Mouse (Mus musculus) CH12.LX (cell line): ENCODE measurements around the gene Trpv4. TPM values are rescaled to one million over a fixed set of nuclear protein-coding genes. Genes with fewer than 3 reads are reported as not detected.
A peak's percentile ranks its signal among the peaks of the same experiment; 100 is the strongest.

Experiments used
- DNase-seq: peaks from one replicate; pipeline ENCODE4 v3.0.0-alpha.2; 2013; ENCODE audit errors: extremely low read depth
- H3K27ac ChIP-seq: 2 replicates; pipeline ENCODE4 v1.5.1; 2012; ENCODE audit warnings: low read depth, mild to moderate bottlenecking, control low read depth, moderate library complexity; ENCODE audit not compliant: insufficient read depth
- H3K27me3 ChIP-seq: replicated peaks from 2 replicates; pipeline ENCODE3; 2012; ENCODE audit warnings: inconsistent platforms
- H3K36me3 ChIP-seq, 2 experiments: replicated peaks in 1 of 2; 2 replicates each; pipeline versions ENCODE3 to v1.6.1; 2012; ENCODE audit warnings: inconsistent platforms in 1 of 2, low read length in 1 of 2, mild to moderate bottlenecking in 1 of 2, mixed read lengths in 1 of 2, moderate library complexity in 1 of 2; ENCODE audit not compliant: control insufficient read depth in 1 of 2, insufficient read depth in 1 of 2
- H3K4me1 ChIP-seq, 2 experiments: 2 replicates each; pipeline ENCODE4 v1.6.1; 2012; ENCODE audit warnings: inconsistent platforms in 1 of 2, moderate library complexity in 1 of 2; ENCODE audit not compliant: insufficient read depth in 2 of 2, control insufficient read depth in 1 of 2
- H3K4me2 ChIP-seq: 2 replicates; pipeline ENCODE4 v1.6.1; 2012; ENCODE audit warnings: low read depth, mild to moderate bottlenecking, control low read depth; ENCODE audit not compliant: poor library complexity, insufficient read depth, severe bottlenecking
- H3K4me3 ChIP-seq, 3 experiments: fragments of 150-350 bp in 1 of 3; sonication (generic) in 1 of 3; replicated peaks in 1 of 3; 2 replicates each; pipeline versions ENCODE3 to v1.5.1; 2011 to 2012; ENCODE audit warnings: low read depth in 2 of 3, low read length in 2 of 3, mild to moderate bottlenecking in 2 of 3, moderate library complexity in 2 of 3, control low read depth in 1 of 3, improper control_type of control experiment in 1 of 3, inconsistent platforms in 1 of 3, mixed read lengths in 1 of 3; ENCODE audit not compliant: poor library complexity in 1 of 3
- H3K79me2 ChIP-seq: replicated peaks from 2 replicates; pipeline ENCODE4 v1.6.1; 2012; ENCODE audit warnings: mild to moderate bottlenecking, moderate library complexity; ENCODE audit not compliant: control insufficient read depth, poor library complexity, insufficient read depth, severe bottlenecking; ENCODE audit errors: extremely low read depth
- H3K9ac ChIP-seq: 2 replicates; pipeline ENCODE4 v1.6.1; 2012; ENCODE audit warnings: low read depth, mild to moderate bottlenecking, control low read depth, moderate library complexity; ENCODE audit not compliant: insufficient read depth
- H3K9me3 ChIP-seq: replicated peaks from 2 replicates; pipeline ENCODE3; 2012; ENCODE audit warnings: low read length, inconsistent platforms, mixed read lengths
- BHLHE40 ChIP-seq: IDR thresholded peaks from 2 replicates; pipeline ENCODE4 v1.6.1; 2011; ENCODE audit warnings: mild to moderate bottlenecking, low read depth, low read length, improper control_type of control experiment
- CHD1 ChIP-seq: IDR thresholded peaks from 2 replicates; pipeline ENCODE4 v1.6.1; 2012; ENCODE audit warnings: low read depth, low read length, improper control_type of control experiment, inconsistent platforms
- CHD2 ChIP-seq: IDR thresholded peaks from 2 replicates; pipeline ENCODE4 v1.6.1; 2011; ENCODE audit warnings: low read length, improper control_type of control experiment
- EP300 ChIP-seq: IDR thresholded peaks from 2 replicates; pipeline ENCODE4 v1.6.1; 2011; ENCODE audit warnings: low read length, improper control_type of control experiment
- GABPA ChIP-seq: IDR thresholded peaks from 2 replicates; pipeline ENCODE4 v1.6.1; 2012; ENCODE audit warnings: low read depth, low read length, improper control_type of control experiment, inconsistent platforms; ENCODE audit not compliant: insufficient replicate concordance
- HCFC1 ChIP-seq: IDR thresholded peaks from 2 replicates; pipeline ENCODE4 v1.6.1; 2012; ENCODE audit warnings: low read depth, mild to moderate bottlenecking, inconsistent platforms, low read length, improper control_type of control experiment
- IRF4 ChIP-seq: IDR thresholded peaks from 2 replicates; pipeline ENCODE4 v1.6.1; 2014; ENCODE audit warnings: low read depth, mild to moderate bottlenecking, inconsistent platforms, low read length, improper control_type of control experiment
- JUN ChIP-seq: IDR thresholded peaks from 2 replicates; pipeline ENCODE4 v1.6.1; 2011; ENCODE audit warnings: low read depth, mild to moderate bottlenecking, low read length, improper control_type of control experiment, moderate library complexity; ENCODE audit not compliant: insufficient read depth
- JUND ChIP-seq: conservative IDR thresholded peaks from 2 replicates; pipeline ENCODE4 v1.6.1; 2011; ENCODE audit warnings: low read depth, low read length, improper control_type of control experiment
- KAT2A ChIP-seq: IDR thresholded peaks from 2 replicates; pipeline ENCODE4 v1.6.1; 2012; ENCODE audit warnings: low read length, improper control_type of control experiment, inconsistent platforms; ENCODE audit not compliant: insufficient replicate concordance
- MAFK ChIP-seq: IDR thresholded peaks from 2 replicates; pipeline ENCODE4 v1.6.1; 2011; ENCODE audit warnings: low read length, improper control_type of control experiment; ENCODE audit not compliant: insufficient replicate concordance
- MAX ChIP-seq: IDR thresholded peaks from 2 replicates; pipeline ENCODE4 v1.6.1; 2011; ENCODE audit warnings: low read length, improper control_type of control experiment
- MYC ChIP-seq: IDR thresholded peaks from 2 replicates; pipeline ENCODE4 v1.6.1; 2011; ENCODE audit warnings: low read depth, mild to moderate bottlenecking, improper control_type of control experiment, low read length
- NELFE ChIP-seq: IDR thresholded peaks from 2 replicates; pipeline ENCODE4 v1.6.1; 2011; ENCODE audit warnings: low read depth, low read length, improper control_type of control experiment
- NRF1 ChIP-seq: IDR thresholded peaks from 2 replicates; pipeline ENCODE4 v1.6.1; 2014; ENCODE audit warnings: low read depth, mild to moderate bottlenecking, inconsistent platforms, low read length, improper control_type of control experiment, moderate library complexity
- POLR2AphosphoS2 ChIP-seq: IDR thresholded peaks from 2 replicates; pipeline ENCODE4 v1.6.1; 2011; ENCODE audit warnings: low read depth, low read length, improper control_type of control experiment
- RCOR1 ChIP-seq: conservative IDR thresholded peaks from 2 replicates; pipeline ENCODE4 v1.6.1; 2012; ENCODE audit warnings: low read depth, mild to moderate bottlenecking, inconsistent platforms, low read length, improper control_type of control experiment
- SMC3 ChIP-seq: IDR thresholded peaks from 2 replicates; pipeline ENCODE4 v1.6.1; 2011; ENCODE audit warnings: low read depth, low read length, improper control_type of control experiment
- TBP ChIP-seq: conservative IDR thresholded peaks from 2 replicates; pipeline ENCODE4 v1.6.1; 2011; ENCODE audit warnings: low read depth, low read length, improper control_type of control experiment
- TCF12 ChIP-seq: IDR thresholded peaks from 2 replicates; pipeline ENCODE4 v1.6.1; 2014; ENCODE audit warnings: low read depth, mild to moderate bottlenecking, inconsistent platforms, low read length, improper control_type of control experiment
- UBTF ChIP-seq: IDR thresholded peaks from 2 replicates; pipeline ENCODE4 v1.6.1; 2012; ENCODE audit warnings: low read depth, mild to moderate bottlenecking, inconsistent platforms, low read length, improper control_type of control experiment, moderate library complexity
- USF1 ChIP-seq: IDR thresholded peaks from 2 replicates; pipeline ENCODE4 v1.6.1; 2014; ENCODE audit warnings: low read depth, mild to moderate bottlenecking, inconsistent platforms, low read length, improper control_type of control experiment
- USF2 ChIP-seq: conservative IDR thresholded peaks from 2 replicates; pipeline ENCODE4 v1.6.1; 2011; ENCODE audit warnings: low read depth, low read length, improper control_type of control experiment
- ZC3H11A ChIP-seq: IDR thresholded peaks from 2 replicates; pipeline ENCODE4 v1.6.1; 2012; ENCODE audit warnings: low read depth, mild to moderate bottlenecking, inconsistent platforms, low read length, improper control_type of control experiment
- ZKSCAN1 ChIP-seq: IDR thresholded peaks from 2 replicates; pipeline ENCODE4 v1.6.1; 2012; ENCODE audit warnings: low read depth, inconsistent platforms, low read length, improper control_type of control experiment, borderline replicate concordance
- ZMIZ1 ChIP-seq: IDR thresholded peaks from 2 replicates; pipeline ENCODE4 v1.6.1; 2012; ENCODE audit warnings: low read depth, mild to moderate bottlenecking, inconsistent platforms, low read length, improper control_type of control experiment
- ZNF384 ChIP-seq: IDR thresholded peaks from 2 replicates; pipeline ENCODE4 v1.6.1; 2012; ENCODE audit warnings: low read depth, low read length, improper control_type of control experiment, inconsistent platforms
- dilution Hi-C: fragments of 300-500 bp; cut with MboI; formaldehyde crosslinking; loops from 2 replicates; pipeline ENCODE4 v1.14.3; 2020; ENCODE audit warnings: low sequenced_read_pairs; ENCODE audit not compliant: extremely low pct_unique_long_range_greater_than_20kb, extremely low pct_ligation_motif_present
- in situ Hi-C: fragments of 300-500 bp; cut with MboI; formaldehyde crosslinking; loops from 3 replicates; pipeline ENCODE4 v1.14.3; 2019; ENCODE audit warnings: low sequenced_read_pairs, low pct_ligation_motif_present, low pct_unique_long_range_greater_than_20kb, mixed read lengths
- polyA plus RNA-seq: library from polyadenylated mRNA; unstranded; fragments of >175 nt; gene quantifications from 2 replicates; pipeline ENCODE4 v1.2.1, GENCODE M21; 2012; ENCODE audit warnings: low read depth; ENCODE audit not compliant: insufficient read length
- total RNA-seq, 2 experiments: library from RNA; depleted of rRNA; stranded (reverse); fragments of 300-350 nt in 1 of 2; fragments of >200 nt in 1 of 2; gene quantifications; 2 replicates each; pipeline ENCODE4 v1.2.3; 2012 to 2014

Trpv4 gene
- total RNA-seq (2012; rRNA removed), result 0.13 TPM in 1 of 2 replicates, not detected in the other
- total RNA-seq (2014; rRNA removed), result not detected in 2 replicates
- polyA plus RNA-seq, result 0.22 and 0.24 TPM in 2 replicates

DNA sequence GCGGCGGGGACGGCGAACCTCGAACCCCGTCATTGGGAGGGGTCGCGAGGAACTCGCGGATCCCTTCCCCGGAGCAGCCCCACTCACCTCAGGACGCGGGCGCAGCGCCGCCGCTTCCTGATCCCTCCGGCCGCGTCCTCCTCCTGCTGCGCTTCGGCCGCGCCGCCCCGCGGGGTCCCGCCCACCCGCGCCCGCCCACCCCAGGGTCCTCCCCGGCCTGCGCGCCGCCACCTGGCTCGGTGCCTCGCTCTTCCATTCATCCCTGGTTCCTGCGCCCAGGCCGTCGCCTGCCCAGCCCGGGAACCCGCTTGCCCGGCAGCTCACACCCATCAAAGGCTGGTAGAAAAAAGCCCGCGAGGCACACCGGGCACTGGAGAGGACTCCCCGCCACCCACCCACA lies at the start of gene Trpv4:
Trpv4 (minus strand) TSS at position 167 of the 400 bp plus-strand sequence.
- in situ Hi-C loops, result no loop called here
- no peaks in the 10 kb centered on the region for H3K27me3 ChIP-seq
- no peak for DNase-seq
- no peak within 1 kb of the TSS for H3K27ac ChIP-seq
- H3K4me3 ChIP-seq, result no peak within 1 kb of the TSS
- H3K4me2 ChIP-seq, result no peak within 1 kb of the TSS
- H3K79me2 ChIP-seq, result no peaks in the 10 kb centered on the region
- H3K9ac ChIP-seq, result no peak within 1 kb of the TSS
- H3K36me3 ChIP-seq, result peaks cover 0 to 4% of the 10 kb centered on the region in 2 experiments
- dilution Hi-C loops, result no loop called here
- no peak for TF ChIP-seq MAFK
- TF ChIP-seq USF1, result no peak
- no peak for TF ChIP-seq ZNF384
- TF ChIP-seq MAX, result no peak
- TF ChIP-seq SMC3, result no peak
- TF ChIP-seq POLR2AphosphoS2, result no peak
- no peak for TF ChIP-seq RCOR1
- no peak for TF ChIP-seq TCF12
- no peak for TF ChIP-seq BHLHE40
- no peak for TF ChIP-seq GABPA
- TF ChIP-seq ZMIZ1, result no peak
- peaks cover 15% of the 10 kb centered on the region for H3K9me3 ChIP-seq
- peaks cover 6 to 25% of the 10 kb centered on the region in 2 experiments for H3K4me1 ChIP-seq

GRCm38 (mm10) chr5:114707265-114708068 lies 49.2 kb upstream of the Trpv4 start, which contains the start of gene Tchp:
Gene Tchp, plus strand, starts transcription at chr5:114707760.
- Histone ChIP-seq H3K27ac (no peak within 1 kb of the TSS), H3K27me3 (no peaks in the 10 kb centered on the region), H3K4me3 (peak within 1 kb of the TSS; percentile 65 to 96 (median 88)), H3K9ac (peak within 1 kb of the TSS; percentile 69), H3K79me2 (no peaks in the 10 kb centered on the region), H3K9me3 (no peaks in the 10 kb centered on the region), H3K36me3 (peaks cover 25 to 37% of the 10 kb centered on the region in 2 experiments), H3K4me1 (peaks cover 4 to 11% of the 10 kb centered on the region in 2 experiments), H3K4me2 (peak within 1 kb of the TSS; percentile 86)
- in situ Hi-C loops, result loop anchor here (25.0 kb wide), 1 partner anchor 205 kb away; the partner anchor contains the start of gene Oasl1
- DNase-seq, result peak; percentile 93
- dilution Hi-C loops, result no loop called here
- TF ChIP-seq EP300 (no peak), ZMIZ1 (no peak), UBTF (no peak), JUND (no peak), KAT2A (0 out of 2 replicates have a peak, but pooled peaks have one; percentile 55), JUN (no peak), MAX (peak; percentile 45; the same call in 1 of the 2 replicates), TBP (no peak; the same call in 1 of the 2 replicates), GABPA (peak; percentile 85), ZKSCAN1 (no peak), NRF1 (peak; percentile 46; the same call in 1 of the 2 replicates), MAFK (no peak), CHD1 (no peak), POLR2AphosphoS2 (no peak), TCF12 (peak; percentile 74), IRF4 (peak; percentile 37; the same call in 1 of the 2 replicates), BHLHE40 (0 out of 2 replicates have a peak, but pooled peaks have one; percentile 32), ZC3H11A (no peak), HCFC1 (peak; percentile 83), NELFE (peak; percentile 63; the same call in 1 of the 2 replicates), MYC (peak; percentile 52; the same call in 1 of the 2 replicates), USF2 (no peak), SMC3 (peak; percentile 71), RCOR1 (no peak), CHD2 (no peak), ZNF384 (no peak)
